Mouse (Mus musculus) bone marrow, adult 2 months (tissue): ENCODE measurements around the gene Gnai3.

Experiments used
- CTCF ChIP-seq: fragments of 200-500 bp; IDR thresholded peaks from 2 replicates; pipeline ENCODE4 v1.5.1; 2011; ENCODE audit warnings: low read length, control low read depth; ENCODE audit not compliant: control insufficient read depth, insufficient read depth
- POLR2A ChIP-seq: fragments of 200-500 bp; IDR thresholded peaks from 2 replicates; pipeline ENCODE4 v1.6.1; 2011; ENCODE audit warnings: low read depth, mild to moderate bottlenecking, control low read depth, low read length, borderline replicate concordance; ENCODE audit not compliant: control insufficient read depth

GRCm38 (mm10) chr3:108188716-108189490, 43.0 kb upstream of the Gnai3 start:
- TF ChIP-seq POLR2A (no peak), CTCF (no peak)
